Mouse (Mus musculus) heart, adult 2 months (tissue): ENCODE measurements around the gene Hal.

Source experiments
- CTCF ChIP-seq: fragments of 200-600 bp; IDR thresholded peaks from 2 replicates; pipeline ENCODE4 v1.8.1; 2022; ENCODE audit warnings: antibody characterized with exemption, mild to moderate bottlenecking, moderate library complexity
- POLR2A ChIP-seq: fragments of 200-500 bp; IDR thresholded peaks from 2 replicates; pipeline ENCODE4 v1.6.1; 2011; ENCODE audit warnings: mild to moderate bottlenecking, low read depth, low read length, control low read depth; ENCODE audit not compliant: insufficient read depth

GRCm38 (mm10) chr10:93520994-93521393 is 32.4 kb downstream of the Hal start:
- TF ChIP-seq CTCF (no peak), POLR2A (no peak)
